ENCODE assay signal across 26 mouse cellular contexts in the genomic region with DNA sequence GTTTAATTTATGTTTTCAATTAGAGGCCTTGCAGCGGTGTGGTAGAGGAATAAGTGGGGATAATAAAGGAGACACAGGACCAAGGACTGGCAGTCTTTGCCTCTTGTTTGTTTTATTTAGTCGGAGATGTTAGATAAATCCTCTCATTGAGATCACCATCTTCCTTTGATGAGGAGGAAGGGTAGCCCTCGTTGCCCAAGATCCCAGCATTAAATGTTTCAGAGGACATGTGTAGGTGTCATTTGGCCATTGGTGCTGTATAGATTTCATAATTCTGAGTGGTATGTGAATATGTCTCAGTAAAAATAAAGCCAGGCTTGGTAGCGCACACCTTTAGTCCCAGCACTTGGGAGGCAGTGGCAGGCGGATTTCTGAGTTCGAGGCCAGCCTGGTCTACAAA.
DNase-seq lines count a peak whose midpoint lies in the region; ATAC-seq lines count a peak whose summit lies in the region.
"Had no signal": no experiment of that assay in that cellular context is flagged by ENCODE, and none has a peak within 500 bp of the region (broad histone marks: within the 10 kb centered on the region; RNA-seq: fewer than 3 reads in every experiment).

No protein-coding gene starts in this region.

- no peak overlapping the region for H3K4me2 ChIP-seq in kidney, embryonic 14.5 days (replicated peaks; ENCODE audit: low read depth, low read length)
- H3K4me2 ChIP-seq in kidney, embryonic 16.5 days (replicated peaks; ENCODE audit: low read depth, low read length), result no peak overlapping the region
- H3K4me2 ChIP-seq in midbrain, embryonic 11.5 days, result no peak overlapping the region
- H3K4me2 ChIP-seq in midbrain, embryonic 14.5 days (ENCODE audit: low read length), result no peak overlapping the region
- H3K4me2 ChIP-seq: embryonic facial prominence, embryonic 12.5 days; forebrain, embryonic 12.5 days had no signal

- no peaks in the 10 kb centered on the region for H3K36me3 ChIP-seq in kidney, embryonic 14.5 days (ENCODE audit: control insufficient read depth, insufficient read depth, low read length)
- H3K36me3 ChIP-seq in kidney, embryonic 16.5 days (ENCODE audit: insufficient read depth, low read length), result no peaks in the 10 kb centered on the region
- H3K36me3 ChIP-seq in midbrain, embryonic 11.5 days (ENCODE audit: control insufficient read depth, insufficient read depth, low read length), result no peaks in the 10 kb centered on the region
- no peaks in the 10 kb centered on the region for H3K36me3 ChIP-seq in midbrain, embryonic 14.5 days (ENCODE audit: control insufficient read depth, insufficient read depth, low read length)
- H3K36me3 ChIP-seq: embryonic facial prominence, embryonic 10.5 days; embryonic facial prominence, embryonic 12.5 days; forebrain, embryonic 10.5 days; forebrain, embryonic 12.5 days; G1E had no signal

- intact Hi-C loops in heart, postnatal 36 days (cut with DNase I), result no loop called here

- WGBS in kidney, embryonic 14.5 days, result 60% methylated on average over 6 of the region's 6 CpGs
- whole genome bisulfite sequencing in kidney, embryonic 16.5 days, result 62% methylated on average over 6 of the region's 6 CpGs
- WGBS in midbrain, embryonic 11.5 days, result 85% methylated on average over 6 of the region's 6 CpGs
- WGBS in midbrain, embryonic 14.5 days, result 87% methylated on average over 6 of the region's 6 CpGs

- H3K27me3 ChIP-seq in kidney, embryonic 14.5 days (ENCODE audit: control insufficient read depth, insufficient read depth, low read length), result no peaks in the 10 kb centered on the region
- H3K27me3 ChIP-seq in kidney, embryonic 16.5 days (ENCODE audit: insufficient read depth, low read length), result no peaks in the 10 kb centered on the region
- H3K27me3 ChIP-seq in midbrain, embryonic 11.5 days (ENCODE audit: control insufficient read depth, insufficient read depth, low read length), result no peaks in the 10 kb centered on the region
- no peaks in the 10 kb centered on the region for H3K27me3 ChIP-seq in midbrain, embryonic 14.5 days (ENCODE audit: control insufficient read depth, insufficient read depth, low read length)
- H3K27me3 ChIP-seq: CH12.LX; embryonic facial prominence, embryonic 12.5 days; forebrain, embryonic 12.5 days; Patski had no signal

- DNase-seq in kidney, postnatal 14 days, result no peak
- no peak for DNase-seq in kidney, postnatal 10 days
- DNase-seq in midbrain, embryonic 11.5 days (ENCODE audit: low spot score, missing footprints), result peak; percentile 33
- no peak for DNase-seq in midbrain, embryonic 14.5 days
- no peak for DNase-seq in heart, postnatal 36 days
- DNase-seq: adrenal gland, adult 8-10 months; adrenal gland, postnatal 14 days; adrenal gland, postnatal 36 days; B cell, adult 2 months; cerebellum, adult 11-12 months; cerebellum, adult 2 months; cerebellum, adult 9-10 months; cerebellum, postnatal 10 days; cerebellum, postnatal 25 days had no signal

- no peaks in the 10 kb centered on the region for H3K9me3 ChIP-seq in kidney, embryonic 14.5 days (ENCODE audit: control insufficient read depth, low read length)
- no peaks in the 10 kb centered on the region for H3K9me3 ChIP-seq in kidney, embryonic 16.5 days (ENCODE audit: low read length)
- no peaks in the 10 kb centered on the region for H3K9me3 ChIP-seq in midbrain, embryonic 11.5 days (ENCODE audit: control insufficient read depth, low read length)
- H3K9me3 ChIP-seq in midbrain, embryonic 14.5 days (ENCODE audit: control insufficient read depth, low read length), result no peaks in the 10 kb centered on the region
- H3K9me3 ChIP-seq: embryonic facial prominence, embryonic 10.5 days; embryonic facial prominence, embryonic 12.5 days; forebrain, embryonic 10.5 days; forebrain, embryonic 12.5 days; G1E had no signal

- peak overlapping the region; percentile 64 for H3K27ac ChIP-seq in kidney, embryonic 14.5 days (ENCODE audit: low read depth, low read length)
- H3K27ac ChIP-seq in kidney, embryonic 16.5 days (ENCODE audit: low read length), result peak overlapping the region; percentile 82
- no peak overlapping the region for H3K27ac ChIP-seq in midbrain, embryonic 11.5 days (ENCODE audit: low read depth, low read length)
- H3K27ac ChIP-seq in midbrain, embryonic 14.5 days (replicated peaks; ENCODE audit: low read depth, low read length), result no peak overlapping the region
- H3K27ac ChIP-seq: embryonic facial prominence, embryonic 12.5 days; forebrain, embryonic 12.5 days had no signal

- H3K4me1 ChIP-seq in kidney, embryonic 14.5 days (ENCODE audit: control insufficient read depth, insufficient read depth, low read length), result peaks cover 23% of the 10 kb centered on the region
- peaks cover 44% of the 10 kb centered on the region for H3K4me1 ChIP-seq in kidney, embryonic 16.5 days (ENCODE audit: insufficient read depth, low read length)
- 0 out of 2 replicates have a peak, but pooled peaks cover 2% of the 10 kb centered on the region for H3K4me1 ChIP-seq in midbrain, embryonic 11.5 days (ENCODE audit: control insufficient read depth, insufficient read depth, low read length)
- peaks cover 3% of the 10 kb centered on the region; the same call in 1 of the 2 replicates for H3K4me1 ChIP-seq in midbrain, embryonic 14.5 days (ENCODE audit: control insufficient read depth, insufficient read depth, low read length)

- no peak overlapping the region for H3K4me3 ChIP-seq in kidney, embryonic 14.5 days (ENCODE audit: low read length)
- H3K4me3 ChIP-seq in kidney, embryonic 16.5 days (ENCODE audit: low read length), result no peak overlapping the region
- H3K4me3 ChIP-seq in midbrain, embryonic 11.5 days (ENCODE audit: low read depth, low read length), result no peak overlapping the region
- H3K4me3 ChIP-seq in midbrain, embryonic 14.5 days (replicated peaks; ENCODE audit: low read depth, low read length), result no peak overlapping the region
- H3K4me3 ChIP-seq: embryonic facial prominence, embryonic 10.5 days; embryonic facial prominence, embryonic 12.5 days; forebrain, embryonic 10.5 days; forebrain, embryonic 12.5 days had no signal

- H3K9ac ChIP-seq in kidney, embryonic 14.5 days (ENCODE audit: low read depth, low read length), result no peak overlapping the region
- H3K9ac ChIP-seq in kidney, embryonic 16.5 days (replicated peaks; ENCODE audit: low read length), result no peak overlapping the region
- H3K9ac ChIP-seq in midbrain, embryonic 11.5 days (ENCODE audit: low read length), result no peak overlapping the region
- no peak overlapping the region for H3K9ac ChIP-seq in midbrain, embryonic 14.5 days (replicated peaks; ENCODE audit: low read length)
- H3K9ac ChIP-seq: embryonic facial prominence, embryonic 12.5 days; forebrain, embryonic 12.5 days had no signal

- no peak for ATAC-seq in kidney, embryonic 14.5 days (ENCODE audit: low FRiP score, low TSS enrichment)
- ATAC-seq in kidney, embryonic 16.5 days (ENCODE audit: low FRiP score, low TSS enrichment), result no peak
- ATAC-seq in midbrain, embryonic 11.5 days (ENCODE audit: low FRiP score), result no peak
- no peak for ATAC-seq in midbrain, embryonic 14.5 days (ENCODE audit: low FRiP score, low TSS enrichment)
- ATAC-seq: activated CD4-positive, CD25-positive, alpha-beta regulatory T cell, adult 4 months; CD4-positive, CD25-positive, alpha-beta regulatory T cell, adult 4 months; forebrain, embryonic 14.5 days had no signal

Comparison
In these comparisons a context has a peak if more than half of its experiments do, and no peak if none do; other contexts are left out.
1. H3K27ac ChIP-seq: peak in kidney, embryonic 14.5 days (single experiment) and kidney, embryonic 16.5 days (single experiment); none in midbrain, embryonic 11.5 days (single experiment) and midbrain, embryonic 14.5 days (single experiment).